Mouse (Mus musculus) frontal cortex, postnatal 10 days (tissue): ENCODE data around the gene Acp2.
"Not testable (repeated sequence)": the region's sequence is repeated elsewhere in the genome, so short reads cannot be mapped to it uniquely, and the experiment has no call there.

Experiments used
- DNase-seq, 2 experiments: peaks; one replicate each; pipeline ENCODE4 v3.0.0; 2022; ENCODE audit warnings: low spot score in 2 of 2, mixed read lengths in 1 of 2

The Acp2 gene

GRCm38 (mm10) chr2:91194624-91195332 lies 7.9 kb upstream of the Acp2 start:
- peak in 1 of 2 experiments; percentile 54 for DNase-seq

GRCm38 (mm10) chr2:91196577-91197001 lies 6.1 kb upstream of the Acp2 start:
- DNase-seq = peak in 1 of 2 experiments; percentile 43

- DNase-seq = no peak
These were observed 3.8 kb upstream of the Acp2 start for GRCm38 (mm10) chr2:91198888-91199287.

- no peak for DNase-seq
These were observed 429 bp downstream of the Acp2 start for GRCm38 (mm10) chr2:91202972-91203656.

- no peak for DNase-seq
These were observed 3.6 kb downstream of the Acp2 start for GRCm38 (mm10) chr2:91206254-91206775.

- no peak for DNase-seq
These were observed 10.6 kb downstream of the Acp2 start for GRCm38 (mm10) chr2:91213311-91213710.

- DNase-seq = no peak
These were observed 14.3 kb downstream of the Acp2 start for GRCm38 (mm10) chr2:91217032-91217431.

GRCm38 (mm10) chr2:91220501-91220900 lies 17.8 kb downstream of the Acp2 start:
- DNase-seq = no peak

- no peak for DNase-seq
These were observed 20.9 kb downstream of the Acp2 start for GRCm38 (mm10) chr2:91223614-91224013.

GRCm38 (mm10) chr2:91229735-91230134 lies 27.1 kb downstream of the Acp2 start:
- no peak for DNase-seq

GRCm38 (mm10) chr2:91236601-91237510 lies 34.2 kb downstream of the Acp2 start, which contains the start of gene Ddb2:
TSS of gene Ddb2 (minus strand) at chr2:91236982.
- DNase-seq = peak; percentile 80 to 90

GRCm38 (mm10) chr2:91237511-91238080 lies 34.9 kb downstream of the Acp2 start:
- not testable (repeated sequence) for DNase-seq

- no peak for DNase-seq
These were observed 39.9 kb downstream of the Acp2 start for GRCm38 (mm10) chr2:91242547-91242946.

GRCm38 (mm10) chr2:91243416-91243815 lies 40.7 kb downstream of the Acp2 start:
- DNase-seq = peak in 1 of 2 experiments; percentile 20

- DNase-seq = no peak
These were observed 42.0 kb downstream of the Acp2 start for GRCm38 (mm10) chr2:91244557-91245228.

- DNase-seq = no peak
These were observed 45.7 kb downstream of the Acp2 start for GRCm38 (mm10) chr2:91248366-91248765.

GRCm38 (mm10) chr2:91252001-91252400 lies 49.3 kb downstream of the Acp2 start:
- DNase-seq = no peak

- no peak for DNase-seq
These were observed 49.8 kb downstream of the Acp2 start for GRCm38 (mm10) chr2:91252512-91252911.

GRCm38 (mm10) chr2:91254725-91255380 lies 52.2 kb downstream of the Acp2 start:
- no peak for DNase-seq

GRCm38 (mm10) chr2:91255661-91256150 lies 53.0 kb downstream of the Acp2 start, which contains the start of gene Pacsin3:
TSS of gene Pacsin3 (plus strand) at chr2:91255954.
- no peak for DNase-seq
